Mouse (Mus musculus) cerebellum, postnatal 25 days (tissue): ENCODE measurements around the gene Lrrc66.

Source experiments
- DNase-seq, 2 experiments: peaks; one replicate each; pipeline ENCODE4 v3.0.0; 2021; ENCODE audit warnings: mixed read lengths in 2 of 2

The Lrrc66 gene

DNA sequence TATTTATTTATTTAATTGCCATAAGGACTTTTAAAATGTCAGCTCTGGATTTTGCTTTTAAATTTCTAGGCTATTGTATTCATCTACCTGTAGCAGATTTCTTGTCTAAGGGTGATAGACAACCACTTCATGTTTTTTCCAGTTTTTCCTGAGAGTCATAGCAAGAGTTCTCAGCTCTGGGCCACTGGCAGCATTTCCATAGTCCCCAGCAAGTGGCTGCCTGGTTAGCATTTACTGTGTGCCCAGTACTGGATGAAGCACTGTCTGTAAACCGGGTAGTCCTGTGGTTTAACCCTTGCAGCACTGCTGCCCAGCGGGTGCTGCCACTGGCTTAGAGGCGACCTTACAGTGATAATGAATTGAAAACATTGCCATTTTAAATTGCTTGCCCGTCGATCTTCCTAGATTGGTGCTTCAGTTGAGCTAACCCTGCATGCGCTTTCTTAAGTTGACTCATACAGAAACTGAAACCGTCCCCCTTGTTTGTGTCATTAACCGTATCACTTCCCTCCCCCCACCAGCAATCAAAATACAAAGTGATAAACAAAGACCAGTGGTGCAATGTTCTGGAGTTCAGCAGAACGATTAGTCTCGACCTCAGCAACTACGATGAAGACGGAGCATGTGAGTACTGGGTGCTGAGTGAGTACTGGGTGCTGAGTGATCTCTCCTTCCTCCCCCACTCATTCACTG, 75.4 kb downstream of the Lrrc66 start:
- DNase-seq, result no peak
